9 mouse cellular contexts compared by ENCODE assay signal in genomic region chr1:52489538-52490181, GRCm38 (mm10). TPM values are rescaled to one million over a fixed set of nuclear protein-coding genes. Genes with fewer than 3 reads are reported as not detected.
A peak's percentile ranks its signal among the peaks of the same experiment; 100 is the strongest.
DNase-seq lines count a peak whose midpoint lies in the region; ATAC-seq and TF ChIP-seq lines count a peak whose summit lies in the region.
"Had no signal": no experiment of that assay in that cellular context is flagged by ENCODE, and none has a peak within 500 bp of the region (broad histone marks: within the 10 kb centered on the region; RNA-seq: fewer than 3 reads in every experiment).

No protein-coding gene starts in this region.

- no peak overlapping the region for H3K27ac ChIP-seq in liver, postnatal 0 days (ENCODE audit: low read depth)

- peak; percentile 56 to 65 for DNase-seq in cerebellum, postnatal 10 days
- DNase-seq in cerebellum, adult 11-12 months: no peak
- peak; percentile 36 for DNase-seq in 416B (ENCODE audit: low read depth)
- peak; percentile 45 for DNase-seq in embryo, embryonic 10 days (ENCODE audit: low spot score)
- no peak for DNase-seq in liver, postnatal 0 days
- no peak for DNase-seq in yolk sac, embryonic 10.5 days (ENCODE audit: low spot score)
- DNase-seq in layer of hippocampus, postnatal 36 days: no peak
- DNase-seq in cerebellum, adult 8-10 months: no peak

- H3K4me2 ChIP-seq in liver, postnatal 0 days (ENCODE audit: low read depth, low read length): no peak overlapping the region

- no peaks in the 10 kb centered on the region for H3K9me3 ChIP-seq in liver, postnatal 0 days (ENCODE audit: low read length)
- H3K9me3 ChIP-seq: megakaryocyte, embryonic 14.5 days had no signal

- H3K36me3 ChIP-seq in liver, postnatal 0 days (replicated peaks; ENCODE audit: insufficient read depth, low read length): peaks cover 11% of the 10 kb centered on the region

- TF ChIP-seq CTCF in liver, postnatal 0 days (IDR thresholded peaks at IDR 0.05; ENCODE audit: low read depth): peak; percentile 57

- ATAC-seq in liver, postnatal 0 days: 0 out of 2 replicates have a peak, but pooled peaks have one; percentile 27

- peaks cover 13% of the 10 kb centered on the region; the same call in 1 of the 2 replicates for H3K4me1 ChIP-seq in liver, postnatal 0 days (ENCODE audit: insufficient read depth)

- TF ChIP-seq EP300 in liver, postnatal 0 days (IDR thresholded peaks at IDR 0.05; ENCODE audit: low read depth): no peak

- no peaks in the 10 kb centered on the region for H3K27me3 ChIP-seq in liver, postnatal 0 days (ENCODE audit: insufficient read depth, low read length)
- H3K27me3 ChIP-seq: megakaryocyte, embryonic 14.5 days had no signal

- H3K9ac ChIP-seq in liver, postnatal 0 days (replicated peaks): no peak overlapping the region

- H3K4me3 ChIP-seq in liver, postnatal 0 days (ENCODE audit: low read depth, low read length): no peak overlapping the region
- H3K4me3 ChIP-seq: megakaryocyte, embryonic 14.5 days had no signal

- 75% methylated on average over 7 of the region's 7 CpGs for WGBS in liver, postnatal 0 days (ENCODE audit: insufficient replicate concordance)

RNA-seq across cellular contexts. Expression of gene Nab1, which starts 10.8 kb away (rescaled TPM):
- polyA plus RNA-seq in liver, postnatal 0 days (2015; fragmentation: Nextera tagmentation; extraction: Ambion mirVana): 20.3 and 20.9 TPM in 2 replicates
- total RNA-seq in layer of hippocampus, postnatal 36 days (2021): 10 to 100 TPM; 27.1 to 29.1 TPM

Comparison
In these comparisons a context has a peak if more than half of its experiments do, and no peak if none do; other contexts are left out.
1. DNase-seq: peak in cerebellum, postnatal 10 days (2 of 2), 416B (single experiment) and embryo, embryonic 10 days (single experiment); none in cerebellum, adult 11-12 months (single experiment), liver, postnatal 0 days (single experiment), yolk sac, embryonic 10.5 days (single experiment), layer of hippocampus, postnatal 36 days (0 of 2) and cerebellum, adult 8-10 months (single experiment).